Mouse (Mus musculus): ENCODE data around the gene Stap2. TPM values are rescaled to one million over a fixed set of nuclear protein-coding genes. Genes with fewer than 3 reads are reported as not detected.

The Stap2 gene
- polyA plus RNA-seq, 1 experiment, result 18.4 TPM

DNA sequence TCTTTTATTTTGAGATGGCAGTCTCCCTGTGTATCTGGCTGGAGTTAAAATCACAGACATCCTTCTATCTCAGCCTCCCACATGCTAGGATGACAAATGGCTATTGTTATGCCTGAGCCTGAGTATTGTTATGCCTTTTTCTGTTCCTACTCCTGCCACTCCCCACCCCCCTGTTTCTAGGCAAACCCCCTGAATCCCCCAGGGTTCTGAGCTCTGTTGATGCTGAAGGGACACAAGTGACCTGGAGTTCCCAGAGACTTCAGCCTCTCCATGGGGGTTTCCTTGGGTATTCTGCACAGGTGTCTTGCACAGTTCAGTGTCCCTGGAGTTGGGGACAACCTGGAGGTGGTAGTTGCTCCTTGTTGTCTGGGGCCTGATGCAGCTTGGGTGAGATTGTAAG is 53.3 kb downstream of the Stap2 start:
- H3K4me3 ChIP-seq (ENCODE audit: control insufficient read depth, low read depth, low read length), result peak overlapping the region; percentile 8
- H3K4me1 ChIP-seq (ENCODE audit: control insufficient read depth, insufficient read depth, low read length), result peaks cover 10% of the 10 kb centered on the region
- no peaks in the 10 kb centered on the region for H3K27me3 ChIP-seq (ENCODE audit: control insufficient read depth, insufficient read depth, low read length)
- no peaks in the 10 kb centered on the region for H3K36me3 ChIP-seq (ENCODE audit: control insufficient read depth, insufficient read depth, low read length)
- no peak overlapping the region for H3K27ac ChIP-seq (ENCODE audit: control insufficient read depth, insufficient read depth, low read depth, low read length)
- TF ChIP-seq CTCF (IDR thresholded peaks at IDR 0.05; ENCODE audit: control insufficient read depth, insufficient read depth, insufficient replicate concordance, low read depth, low read length) (no peak), POLR2A (IDR thresholded peaks at IDR 0.05; ENCODE audit: control insufficient read depth, low read depth, low read length) (no peak)

GRCm38 (mm10) chr17:55950601-55951000 is 54.8 kb downstream of the Stap2 start:
- H3K4me1 ChIP-seq (ENCODE audit: control insufficient read depth, insufficient read depth, low read length), result peaks cover 2% of the 10 kb centered on the region; the same call in 1 of the 2 replicates
- no peak overlapping the region for H3K4me3 ChIP-seq (ENCODE audit: control insufficient read depth, low read depth, low read length)
- H3K36me3 ChIP-seq (ENCODE audit: control insufficient read depth, insufficient read depth, low read length), result no peaks in the 10 kb centered on the region
- no peak for TF ChIP-seq POLR2A (IDR thresholded peaks at IDR 0.05; ENCODE audit: control insufficient read depth, low read depth, low read length)
- no peak for TF ChIP-seq CTCF (IDR thresholded peaks at IDR 0.05; ENCODE audit: control insufficient read depth, insufficient read depth, insufficient replicate concordance, low read depth, low read length)
- H3K27me3 ChIP-seq (ENCODE audit: control insufficient read depth, insufficient read depth, low read length), result no peaks in the 10 kb centered on the region
- H3K27ac ChIP-seq (ENCODE audit: control insufficient read depth, insufficient read depth, low read depth, low read length), result no peak overlapping the region

- no peaks in the 10 kb centered on the region; the same call in 1 of the 2 replicates for H3K4me1 ChIP-seq (ENCODE audit: control insufficient read depth, insufficient read depth, low read length)
- H3K4me3 ChIP-seq (ENCODE audit: control insufficient read depth, low read depth, low read length), result no peak within 1 kb of the TSS
- H3K27ac ChIP-seq (ENCODE audit: control insufficient read depth, insufficient read depth, low read depth, low read length), result no peak within 1 kb of the TSS
- no peaks in the 10 kb centered on the region for H3K27me3 ChIP-seq (ENCODE audit: control insufficient read depth, insufficient read depth, low read length)
- TF ChIP-seq CTCF (IDR thresholded peaks at IDR 0.05; ENCODE audit: control insufficient read depth, insufficient read depth, insufficient replicate concordance, low read depth, low read length) (no peak), POLR2A (IDR thresholded peaks at IDR 0.05; ENCODE audit: control insufficient read depth, low read depth, low read length) (no peak)
- H3K36me3 ChIP-seq (ENCODE audit: control insufficient read depth, insufficient read depth, low read length), result no peaks in the 10 kb centered on the region
Measured at GRCm38 (mm10) chr17:55949400-55949799, 56.0 kb downstream of the Stap2 start, which contains the start of gene Zfp119b. Zfp119b (minus strand) TSS chr17:55949500.

GRCm38 (mm10) chr17:55948647-55949046 is 56.7 kb downstream of the Stap2 start:
- TF ChIP-seq POLR2A (IDR thresholded peaks at IDR 0.05; ENCODE audit: control insufficient read depth, low read depth, low read length) (no peak), CTCF (IDR thresholded peaks at IDR 0.05; ENCODE audit: control insufficient read depth, insufficient read depth, insufficient replicate concordance, low read depth, low read length) (no peak)
- Histone ChIP-seq H3K36me3 (ENCODE audit: control insufficient read depth, insufficient read depth, low read length) (no peaks in the 10 kb centered on the region), H3K27ac (ENCODE audit: control insufficient read depth, insufficient read depth, low read depth, low read length) (no peak overlapping the region), H3K4me3 (ENCODE audit: control insufficient read depth, low read depth, low read length) (no peak overlapping the region), H3K4me1 (ENCODE audit: control insufficient read depth, insufficient read depth, low read length) (no peaks in the 10 kb centered on the region; the same call in 1 of the 2 replicates), H3K27me3 (ENCODE audit: control insufficient read depth, insufficient read depth, low read length) (no peaks in the 10 kb centered on the region)

Other genes starting within 250 kb of the Stap2 start
- gene Zfp119a, start 126.7 kb downstream of the Stap2 start, polyA plus RNA-seq (2012; rRNA removed), result 0.17 and 0.23 TPM in 2 replicates
- 0.19 and 0.59 TPM in 2 replicates for gene Zfp959, start 113.5 kb downstream of the Stap2 start, polyA plus RNA-seq (2012; rRNA removed)
- 0.24 and 0.48 TPM in 2 replicates for gene Zfp119b, start 56.1 kb downstream of the Stap2 start, polyA plus RNA-seq (2012; rRNA removed)
- gene Ebi3, start 52.9 kb downstream of the Stap2 start, polyA plus RNA-seq (2012; rRNA removed), result 0.53 and 0.75 TPM in 2 replicates
- 4.9 TPM in 2 replicates for gene Yju2, start 46.5 kb downstream of the Stap2 start, polyA plus RNA-seq (2012; rRNA removed)
- gene Shd, start 35.1 kb downstream of the Stap2 start, polyA plus RNA-seq (2012; rRNA removed), result 0.63 and 1.1 TPM in 2 replicates
- 2.3 and 2.4 TPM in 2 replicates for gene Fsd1, start 19.1 kb downstream of the Stap2 start, polyA plus RNA-seq (2012; rRNA removed)
- gene Mpnd, start 127 bp upstream of the Stap2 start, polyA plus RNA-seq (2012; rRNA removed), result 12.7 and 13.1 TPM in 2 replicates
- 91.9 and 105 TPM in 2 replicates for gene Sh3gl1, start 31.1 kb upstream of the Stap2 start, polyA plus RNA-seq (2012; rRNA removed)
- 70.3 and 71.8 TPM in 2 replicates for gene Chaf1a, start 34.9 kb upstream of the Stap2 start, polyA plus RNA-seq (2012; rRNA removed)
- gene Ubxn6, start 69.4 kb upstream of the Stap2 start, polyA plus RNA-seq (2012; rRNA removed), result 646 and 694 TPM in 2 replicates
- 115 and 135 TPM in 2 replicates for gene Hdgfl2, start 74.0 kb upstream of the Stap2 start, polyA plus RNA-seq (2012; rRNA removed)
- 1.5 and 4.2 TPM in 2 replicates for gene Plin4, start 104.2 kb upstream of the Stap2 start, polyA plus RNA-seq (2012; rRNA removed)
- 1.7 and 2.7 TPM in 2 replicates for gene Plin5, start 112.0 kb upstream of the Stap2 start, polyA plus RNA-seq (2012; rRNA removed)
- 3.7 and 5.7 TPM in 2 replicates for gene Lrg1, start 116.4 kb upstream of the Stap2 start, polyA plus RNA-seq (2012; rRNA removed)
- gene Sema6b, start 134.8 kb upstream of the Stap2 start, polyA plus RNA-seq (2012; rRNA removed), result 0.28 and 0.63 TPM in 2 replicates
- gene Tnfaip8l1, start 156.9 kb upstream of the Stap2 start, polyA plus RNA-seq (2012; rRNA removed), result 0.29 and 0.31 TPM in 2 replicates
- 49.9 and 56.7 TPM in 2 replicates for gene Mydgf, start 178.3 kb upstream of the Stap2 start, polyA plus RNA-seq (2012; rRNA removed)
- gene Dpp9, start 213.3 kb upstream of the Stap2 start, polyA plus RNA-seq (2012; rRNA removed), result 12.8 and 15.0 TPM in 2 replicates

Data from testis, adult 2 months (tissue).